Mouse (Mus musculus): ENCODE results near the gene Glis1.

DNA sequence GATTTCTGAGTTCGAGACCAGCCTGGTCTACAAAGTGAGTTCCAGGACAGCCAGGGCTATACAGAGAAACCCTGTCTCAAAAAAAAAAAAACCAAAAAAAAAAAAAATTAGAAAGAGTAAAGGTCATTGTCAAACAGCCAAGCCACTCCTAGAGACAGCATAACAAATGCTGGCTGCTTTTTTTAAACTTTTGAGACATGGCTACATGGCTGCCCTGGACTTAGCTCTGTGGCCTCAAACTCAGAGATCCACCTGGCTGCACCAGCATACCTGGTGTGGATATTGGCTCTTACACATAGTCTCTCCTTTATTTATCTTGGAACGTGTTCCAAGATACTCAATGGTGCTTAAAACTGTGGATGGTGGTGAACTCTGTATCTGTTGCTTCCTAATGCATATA lies 46.1 kb upstream of the Glis1 start:
- TF ChIP-seq CTCF (IDR thresholded peaks at IDR 0.05; ENCODE audit: low read depth) (no peak), EP300 (IDR thresholded peaks at IDR 0.05; ENCODE audit: low read depth) (no peak)

Measured in liver, embryonic 14.5 days (tissue).